Mouse (Mus musculus): ENCODE results near the gene Nfix. TPM values are rescaled to one million over a fixed set of nuclear protein-coding genes. Genes with fewer than 3 reads are reported as not detected.

Nfix gene
- polyA plus RNA-seq, 1 experiment from 2014 or later: 14.2 TPM

GRCm38 (mm10) chr8:84656641-84657126 lies 143.5 kb downstream of the Nfix start:
- peak overlapping the region; percentile 27 for H3K4me3 ChIP-seq
- no peaks in the 10 kb centered on the region for H3K9me3 ChIP-seq (replicated peaks)
- peak overlapping the region; percentile 56 for H3K4me2 ChIP-seq (replicated peaks)
- peak; percentile 8 for ATAC-seq (ENCODE audit: low FRiP score)
- peak overlapping the region; percentile 44 for H3K9ac ChIP-seq
- H3K36me3 ChIP-seq: no peaks in the 10 kb centered on the region
- H3K4me1 ChIP-seq: peaks cover 47% of the 10 kb centered on the region
- H3K27me3 ChIP-seq: no peaks in the 10 kb centered on the region
- H3K27ac ChIP-seq: peak overlapping the region; percentile 89
- WGBS: under 1% methylated on average over 23 of the region's 23 CpGs

GRCm38 (mm10) chr8:84656191-84656525 lies 144.0 kb downstream of the Nfix start:
- peaks cover 42% of the 10 kb centered on the region for H3K4me1 ChIP-seq
- peak; percentile 29; the same call in 1 of the 2 replicates for ATAC-seq (ENCODE audit: low FRiP score)
- H3K36me3 ChIP-seq: no peaks in the 10 kb centered on the region
- 0% methylated on average over 10 of the region's 10 CpGs for WGBS
- H3K27ac ChIP-seq: peak overlapping the region; percentile 89
- no peaks in the 10 kb centered on the region for H3K27me3 ChIP-seq
- H3K4me2 ChIP-seq (replicated peaks): peak overlapping the region; percentile 56
- no peaks in the 10 kb centered on the region for H3K9me3 ChIP-seq (replicated peaks)
- H3K9ac ChIP-seq: peak overlapping the region; percentile 44
- peak overlapping the region; percentile 27 for H3K4me3 ChIP-seq

GRCm38 (mm10) chr8:84655336-84656190 lies 144.6 kb downstream of the Nfix start:
- peak; percentile 86 for ATAC-seq (ENCODE audit: low FRiP score)
- Histone ChIP-seq H3K9me3 (replicated peaks) (no peaks in the 10 kb centered on the region), H3K4me2 (replicated peaks) (peak overlapping the region; percentile 56), H3K36me3 (no peaks in the 10 kb centered on the region), H3K9ac (peak overlapping the region; percentile 44), H3K4me3 (peak overlapping the region; percentile 27), H3K27me3 (no peaks in the 10 kb centered on the region), H3K4me1 (peaks cover 39% of the 10 kb centered on the region), H3K27ac (peak overlapping the region; percentile 89)
- under 1% methylated on average over 15 of the region's 15 CpGs for WGBS

GRCm38 (mm10) chr8:84654597-84654996 lies 145.5 kb downstream of the Nfix start:
- no peak overlapping the region for H3K4me3 ChIP-seq
- H3K27me3 ChIP-seq: no peaks in the 10 kb centered on the region
- peak overlapping the region; percentile 89 for H3K27ac ChIP-seq
- H3K9ac ChIP-seq: no peak overlapping the region
- no peaks in the 10 kb centered on the region for H3K9me3 ChIP-seq (replicated peaks)
- ATAC-seq (ENCODE audit: low FRiP score): no peak
- no peak overlapping the region for H3K4me2 ChIP-seq (replicated peaks)
- H3K36me3 ChIP-seq: no peaks in the 10 kb centered on the region
- 42% methylated on average over 4 of the region's 4 CpGs for WGBS
- H3K4me1 ChIP-seq: peaks cover 35% of the 10 kb centered on the region

GRCm38 (mm10) chr8:84653092-84653631 lies 147.0 kb downstream of the Nfix start:
- WGBS: 59% methylated on average over 9 of the region's 9 CpGs
- Histone ChIP-seq H3K36me3 (no peaks in the 10 kb centered on the region), H3K4me1 (peaks cover 34% of the 10 kb centered on the region), H3K9me3 (replicated peaks) (no peaks in the 10 kb centered on the region), H3K27me3 (no peaks in the 10 kb centered on the region), H3K27ac (no peak overlapping the region), H3K9ac (no peak overlapping the region), H3K4me2 (replicated peaks) (no peak overlapping the region), H3K4me3 (no peak overlapping the region)
- ATAC-seq (ENCODE audit: low FRiP score): no peak

- Histone ChIP-seq H3K9ac (no peak overlapping the region), H3K27ac (peak overlapping the region; percentile 62; the same call in 1 of the 2 replicates)
- 46% methylated on average over 3 of the region's 3 CpGs for WGBS
These were observed 149.9 kb downstream of the Nfix start for GRCm38 (mm10) chr8:84650213-84650612.

More at GRCm38 (mm10) chr8:84650213-84650612, 149.9 kb downstream of the Nfix start:
- Histone ChIP-seq H3K4me3 (no peak overlapping the region), H3K4me1 (peaks cover 23% of the 10 kb centered on the region), H3K4me2 (replicated peaks) (no peak overlapping the region), H3K27me3 (no peaks in the 10 kb centered on the region), H3K36me3 (no peaks in the 10 kb centered on the region), H3K9me3 (replicated peaks) (no peaks in the 10 kb centered on the region)
- no peak; the same call in 1 of the 2 replicates for ATAC-seq (ENCODE audit: low FRiP score)

Other genes starting within 250 kb of the Nfix start
- 62.5 and 64.8 TPM in 2 replicates for gene Ier2, start 137.5 kb downstream of the Nfix start, polyA plus RNA-seq (2016; fragmentation: Nextera tagmentation; extraction: Ambion mirVana)
- 51.2 and 55.9 TPM in 2 replicates for gene Trmt1, start 114.0 kb downstream of the Nfix start, polyA plus RNA-seq (2016; fragmentation: Nextera tagmentation; extraction: Ambion mirVana)
- 20.9 and 21.3 TPM in 2 replicates for gene Nacc1, start 112.5 kb downstream of the Nfix start, polyA plus RNA-seq (2016; fragmentation: Nextera tagmentation; extraction: Ambion mirVana)
- gene Lyl1, start 98.9 kb downstream of the Nfix start, polyA plus RNA-seq (2016; fragmentation: Nextera tagmentation; extraction: Ambion mirVana): 4.6 and 4.9 TPM in 2 replicates
- gene G430095P16Rik, start 77.3 kb downstream of the Nfix start, polyA plus RNA-seq (2016; fragmentation: Nextera tagmentation; extraction: Ambion mirVana): 3.0 and 3.6 TPM in 2 replicates
- gene Dand5, start 22.5 kb upstream of the Nfix start, polyA plus RNA-seq (2016; fragmentation: Nextera tagmentation; extraction: Ambion mirVana): 6.6 and 7.1 TPM in 2 replicates
- 35.7 and 38.6 TPM in 2 replicates for gene Gadd45gip1, start 31.2 kb upstream of the Nfix start, polyA plus RNA-seq (2016; fragmentation: Nextera tagmentation; extraction: Ambion mirVana)
- 88.8 and 101 TPM in 2 replicates for gene Rad23a, start 40.3 kb upstream of the Nfix start, polyA plus RNA-seq (2016; fragmentation: Nextera tagmentation; extraction: Ambion mirVana)
- gene Calr, start 46.6 kb upstream of the Nfix start, polyA plus RNA-seq (2016; fragmentation: Nextera tagmentation; extraction: Ambion mirVana): 792 and 820 TPM in 2 replicates
- 92.2 and 98.9 TPM in 2 replicates for gene Farsa, start 56.6 kb upstream of the Nfix start, polyA plus RNA-seq (2016; fragmentation: Nextera tagmentation; extraction: Ambion mirVana)
- 37.2 TPM in 2 replicates for gene Syce2, start 71.8 kb upstream of the Nfix start, polyA plus RNA-seq (2016; fragmentation: Nextera tagmentation; extraction: Ambion mirVana)
- 32.8 and 35.0 TPM in 2 replicates for gene Gcdh, start 93.6 kb upstream of the Nfix start, polyA plus RNA-seq (2016; fragmentation: Nextera tagmentation; extraction: Ambion mirVana)
- gene Klf1, start 101.6 kb upstream of the Nfix start, polyA plus RNA-seq (2016; fragmentation: Nextera tagmentation; extraction: Ambion mirVana): 3.7 and 4.2 TPM in 2 replicates
- 7.6 and 8.6 TPM in 2 replicates for gene Dnase2a, start 108.2 kb upstream of the Nfix start, polyA plus RNA-seq (2016; fragmentation: Nextera tagmentation; extraction: Ambion mirVana)
- gene Mast1, start 137.0 kb upstream of the Nfix start, polyA plus RNA-seq (2016; fragmentation: Nextera tagmentation; extraction: Ambion mirVana): 36.8 and 37.9 TPM in 2 replicates
- 1.5 and 1.6 TPM in 2 replicates for gene Rtbdn, start 146.6 kb upstream of the Nfix start, polyA plus RNA-seq (2016; fragmentation: Nextera tagmentation; extraction: Ambion mirVana)
- not detected in 2 replicates for gene Gm49661, start 169.1 kb upstream of the Nfix start, polyA plus RNA-seq (2016; fragmentation: Nextera tagmentation; extraction: Ambion mirVana)
- 1,088 and 1,187 TPM in 2 replicates for gene Prdx2, start 169.2 kb upstream of the Nfix start, polyA plus RNA-seq (2016; fragmentation: Nextera tagmentation; extraction: Ambion mirVana)
- 77.4 and 77.9 TPM in 2 replicates for gene Rnaseh2a, start 169.4 kb upstream of the Nfix start, polyA plus RNA-seq (2016; fragmentation: Nextera tagmentation; extraction: Ambion mirVana)
- gene Junb, start 178.4 kb upstream of the Nfix start, polyA plus RNA-seq (2016; fragmentation: Nextera tagmentation; extraction: Ambion mirVana): 6.0 and 7.5 TPM in 2 replicates
- 16.3 and 18.7 TPM in 2 replicates for gene Hook2, start 190.3 kb upstream of the Nfix start, polyA plus RNA-seq (2016; fragmentation: Nextera tagmentation; extraction: Ambion mirVana)
- not detected in 2 replicates for gene Best2, start 214.2 kb upstream of the Nfix start, polyA plus RNA-seq (2016; fragmentation: Nextera tagmentation; extraction: Ambion mirVana)
- 127 and 128 TPM in 2 replicates for gene Asna1, start 224.9 kb upstream of the Nfix start, polyA plus RNA-seq (2016; fragmentation: Nextera tagmentation; extraction: Ambion mirVana)
- 162 and 174 TPM in 2 replicates for gene Trir, start 226.5 kb upstream of the Nfix start, polyA plus RNA-seq (2016; fragmentation: Nextera tagmentation; extraction: Ambion mirVana)
- 41.3 and 41.9 TPM in 2 replicates for gene Tnpo2, start 236.6 kb upstream of the Nfix start, polyA plus RNA-seq (2016; fragmentation: Nextera tagmentation; extraction: Ambion mirVana)

Data from hindbrain, embryonic 12.5 days (tissue).